Mouse (Mus musculus) midbrain, embryonic 13.5 days (tissue): Measurements from ENCODE around the gene Nrros. TPM values are rescaled to one million over a fixed set of nuclear protein-coding genes. Genes with fewer than 3 reads are reported as not detected.
A peak's percentile ranks its signal among the peaks of the same experiment; 100 is the strongest.
"Not testable (repeated sequence)": the region's sequence is repeated elsewhere in the genome, so short reads cannot be mapped to it uniquely, and the experiment has no call there.

Experiments used
- ATAC-seq: fragments of 200-750 bp; cut with Nextera tagmentation; 2 replicates; pipeline ENCODE4 v1.8.0; 2017; ENCODE audit warnings: mild to moderate bottlenecking, moderate TSS enrichment, moderate library complexity
- H3K27ac ChIP-seq: fragments of 300-500 bp; sonication (generic); 2 replicates; pipeline ENCODE4 v1.5.1; 2015; ENCODE audit warnings: inconsistent platforms, mild to moderate bottlenecking, moderate library complexity
- H3K27me3 ChIP-seq: fragments of 300-500 bp; sonication (generic); 2 replicates; pipeline ENCODE4 v1.6.1; 2015; ENCODE audit warnings: mild to moderate bottlenecking, inconsistent platforms
- H3K36me3 ChIP-seq: fragments of 300-500 bp; sonication (generic); 2 replicates; pipeline ENCODE4 v1.6.1; 2015; ENCODE audit warnings: mild to moderate bottlenecking, inconsistent platforms
- H3K4me1 ChIP-seq: fragments of 300-500 bp; sonication (generic); replicated peaks from 2 replicates; pipeline ENCODE4 v1.6.1; 2015; ENCODE audit warnings: inconsistent platforms
- H3K4me2 ChIP-seq: fragments of 300-500 bp; sonication (generic); replicated peaks from 2 replicates; pipeline ENCODE4 v1.6.1; 2015; ENCODE audit warnings: moderate library complexity, mild to moderate bottlenecking, inconsistent platforms
- H3K4me3 ChIP-seq: fragments of 300-500 bp; sonication (generic); replicated peaks from 2 replicates; pipeline ENCODE4 v1.5.1; 2015; ENCODE audit warnings: mild to moderate bottlenecking, inconsistent platforms
- H3K9ac ChIP-seq: fragments of 300-500 bp; sonication (generic); replicated peaks from 2 replicates; pipeline ENCODE4 v1.6.1; 2015; ENCODE audit warnings: mild to moderate bottlenecking, inconsistent platforms
- H3K9me3 ChIP-seq: fragments of 300-500 bp; sonication (generic); 2 replicates; pipeline ENCODE4 v1.6.1; 2016; ENCODE audit warnings: mild to moderate bottlenecking, inconsistent platforms
- WGBS: fragments of 180-500 bp; shearing (Covaris S2); methylation state at CpG from one replicate; pipeline ENCODE4 v1.1.7; 2015; 5-methylcytosine and 5-hydroxymethylcytosine counted together
- polyA plus RNA-seq: library from polyadenylated mRNA; unstranded; fragments of >200 nt; fragmentation: Nextera tagmentation; extraction: Ambion mirVana; gene quantifications from 2 replicates; pipeline ENCODE4 v1.2.1, GENCODE M21; 2015

Gene Nrros
- polyA plus RNA-seq, 1 experiment from 2014 or later, result 7.1 TPM

GRCm38 (mm10) chr16:32108578-32108977, 56.8 kb downstream of the Nrros start:
- H3K4me1 ChIP-seq, result no peaks in the 10 kb centered on the region
- H3K27me3 ChIP-seq, result no peaks in the 10 kb centered on the region
- H3K36me3 ChIP-seq, result peaks cover 60% of the 10 kb centered on the region
- no peak overlapping the region for H3K4me3 ChIP-seq
- no peaks in the 10 kb centered on the region for H3K9me3 ChIP-seq
- 92% methylated on average over 2 of the region's 2 CpGs for WGBS
- no peak for ATAC-seq
- no peak overlapping the region for H3K9ac ChIP-seq
- H3K4me2 ChIP-seq, result no peak overlapping the region
- no peak overlapping the region for H3K27ac ChIP-seq

- Histone ChIP-seq H3K4me3 (no peak overlapping the region), H3K4me2 (no peak overlapping the region), H3K9ac (no peak overlapping the region), H3K4me1 (no peaks in the 10 kb centered on the region), H3K9me3 (no peaks in the 10 kb centered on the region), H3K27me3 (no peaks in the 10 kb centered on the region), H3K27ac (no peak overlapping the region), H3K36me3 (peaks cover 64% of the 10 kb centered on the region)
- no peak for ATAC-seq
- 91% methylated on average over 7 of the region's 7 CpGs for WGBS
These were observed 57.2 kb downstream of the Nrros start for GRCm38 (mm10) chr16:32108170-32108569.

GRCm38 (mm10) chr16:32107342-32108045, 57.9 kb downstream of the Nrros start:
- H3K9ac ChIP-seq, result no peak overlapping the region
- H3K9me3 ChIP-seq, result no peaks in the 10 kb centered on the region
- ATAC-seq, result no peak
- no peaks in the 10 kb centered on the region for H3K4me1 ChIP-seq
- H3K4me2 ChIP-seq, result no peak overlapping the region
- H3K36me3 ChIP-seq, result peaks cover 71% of the 10 kb centered on the region
- no peaks in the 10 kb centered on the region for H3K27me3 ChIP-seq
- no peak overlapping the region for H3K27ac ChIP-seq
- 92% methylated on average over 12 of the region's 12 CpGs for WGBS
- H3K4me3 ChIP-seq, result no peak overlapping the region

- H3K4me1 ChIP-seq, result no peaks in the 10 kb centered on the region
- 92% methylated on average over 1 of the region's 1 CpGs for WGBS
- no peaks in the 10 kb centered on the region for H3K9me3 ChIP-seq
- H3K27me3 ChIP-seq, result no peaks in the 10 kb centered on the region
- peaks cover 75% of the 10 kb centered on the region for H3K36me3 ChIP-seq
- ATAC-seq, result no peak
- no peak overlapping the region for H3K27ac ChIP-seq
- H3K4me3 ChIP-seq, result no peak overlapping the region
- H3K4me2 ChIP-seq, result no peak overlapping the region
- H3K9ac ChIP-seq, result no peak overlapping the region
These were observed 59.7 kb downstream of the Nrros start for GRCm38 (mm10) chr16:32105698-32106097.

- Histone ChIP-seq H3K27ac (no peak overlapping the region), H3K36me3 (peaks cover 46% of the 10 kb centered on the region), H3K27me3 (no peaks in the 10 kb centered on the region), H3K4me2 (no peak overlapping the region), H3K4me3 (no peak overlapping the region), H3K4me1 (peaks cover 20% of the 10 kb centered on the region), H3K9ac (no peak overlapping the region), H3K9me3 (no peaks in the 10 kb centered on the region)
- ATAC-seq, result no peak
- WGBS, result 95% methylated on average over 13 of the region's 13 CpGs
These were observed 63.1 kb downstream of the Nrros start for GRCm38 (mm10) chr16:32102295-32102694.

GRCm38 (mm10) chr16:32099638-32100150, 65.7 kb downstream of the Nrros start, which contains the start of the genes Pigx and Cep19:
TSS of gene Pigx (minus strand) at chr16:32099740.
TSS of gene Cep19 (plus strand) at chr16:32099800.
- H3K4me2 ChIP-seq, result peak within 1 kb of the TSS; percentile 71
- H3K4me1 ChIP-seq, result peaks cover 20% of the 10 kb centered on the region
- H3K36me3 ChIP-seq, result peaks cover 33% of the 10 kb centered on the region
- peak within 1 kb of the TSS; percentile 90 for H3K9ac ChIP-seq
- no peaks in the 10 kb centered on the region for H3K9me3 ChIP-seq
- H3K4me3 ChIP-seq, result peak within 1 kb of the TSS; percentile 81
- peak within 1 kb of the TSS; percentile 85 for H3K27ac ChIP-seq
- H3K27me3 ChIP-seq, result no peaks in the 10 kb centered on the region
- WGBS, result under 1% methylated on average over 34 of the region's 34 CpGs
- ATAC-seq, result peak; percentile 98

- no peaks in the 10 kb centered on the region for H3K27me3 ChIP-seq
- peaks cover 34% of the 10 kb centered on the region for H3K36me3 ChIP-seq
- WGBS, result under 1% methylated on average over 39 of the region's 39 CpGs
- peak overlapping the region; percentile 85 for H3K27ac ChIP-seq
- peak overlapping the region; percentile 81 for H3K4me3 ChIP-seq
- peak; percentile 88 for ATAC-seq
- no peaks in the 10 kb centered on the region for H3K9me3 ChIP-seq
- H3K4me1 ChIP-seq, result peaks cover 20% of the 10 kb centered on the region
- peak overlapping the region; percentile 90 for H3K9ac ChIP-seq
- H3K4me2 ChIP-seq, result peak overlapping the region; percentile 71
These were observed 66.3 kb downstream of the Nrros start for GRCm38 (mm10) chr16:32098897-32099637.

GRCm38 (mm10) chr16:32097757-32098156, 67.6 kb downstream of the Nrros start:
- not testable (repeated sequence) for H3K27ac ChIP-seq, H3K9ac ChIP-seq, H3K27me3 ChIP-seq, H3K9me3 ChIP-seq, ATAC-seq
- peaks cover 21% of the 10 kb centered on the region for H3K36me3 ChIP-seq
- 90% methylated on average over 2 of the region's 2 CpGs for WGBS
- peaks cover 20% of the 10 kb centered on the region for H3K4me1 ChIP-seq
- peak overlapping the region; percentile 71 for H3K4me2 ChIP-seq
- H3K4me3 ChIP-seq, result 0 out of 2 replicates have a peak overlapping the region, but pooled peaks have one; percentile 81

Other genes starting within 250 kb of the Nrros start
- gene Pigz, start 231.7 kb downstream of the Nrros start, polyA plus RNA-seq, result 2.5 and 3.3 TPM in 2 replicates
- 100 and 104 TPM in 2 replicates for gene 0610012G03Rik, start 217.1 kb downstream of the Nrros start, polyA plus RNA-seq
- gene Ncbp2, start 217.1 kb downstream of the Nrros start, polyA plus RNA-seq, result 118 and 122 TPM in 2 replicates
- gene Senp5, start 162.3 kb downstream of the Nrros start, polyA plus RNA-seq, result 19.0 and 20.6 TPM in 2 replicates
- 41.9 and 43.6 TPM in 2 replicates for gene Pak2, start 86.3 kb downstream of the Nrros start, polyA plus RNA-seq
- gene Pigx, start 65.9 kb downstream of the Nrros start, polyA plus RNA-seq, result 149 and 153 TPM in 2 replicates
- 45.6 and 46.9 TPM in 2 replicates for gene Cep19, start 65.8 kb downstream of the Nrros start, polyA plus RNA-seq
- gene Bex6, start 14.2 kb upstream of the Nrros start, polyA plus RNA-seq, result not detected in 2 replicates
- gene Fbxo45, start 81.6 kb upstream of the Nrros start, polyA plus RNA-seq, result 8.3 and 8.4 TPM in 2 replicates
- 15.6 and 16.2 TPM in 2 replicates for gene Wdr53, start 81.6 kb upstream of the Nrros start, polyA plus RNA-seq
- gene Smco1, start 105.9 kb upstream of the Nrros start, polyA plus RNA-seq, result 0.14 and 0.15 TPM in 2 replicates
- 26.9 and 29.7 TPM in 2 replicates for gene Rnf168, start 111.9 kb upstream of the Nrros start, polyA plus RNA-seq
- gene Ubxn7, start 166.7 kb upstream of the Nrros start, polyA plus RNA-seq, result 28.5 and 33.1 TPM in 2 replicates
- gene Tm4sf19, start 234.9 kb upstream of the Nrros start, polyA plus RNA-seq, result not detected in 2 replicates